Mouse (Mus musculus): Measurements from ENCODE around the gene Tent2.

DNA sequence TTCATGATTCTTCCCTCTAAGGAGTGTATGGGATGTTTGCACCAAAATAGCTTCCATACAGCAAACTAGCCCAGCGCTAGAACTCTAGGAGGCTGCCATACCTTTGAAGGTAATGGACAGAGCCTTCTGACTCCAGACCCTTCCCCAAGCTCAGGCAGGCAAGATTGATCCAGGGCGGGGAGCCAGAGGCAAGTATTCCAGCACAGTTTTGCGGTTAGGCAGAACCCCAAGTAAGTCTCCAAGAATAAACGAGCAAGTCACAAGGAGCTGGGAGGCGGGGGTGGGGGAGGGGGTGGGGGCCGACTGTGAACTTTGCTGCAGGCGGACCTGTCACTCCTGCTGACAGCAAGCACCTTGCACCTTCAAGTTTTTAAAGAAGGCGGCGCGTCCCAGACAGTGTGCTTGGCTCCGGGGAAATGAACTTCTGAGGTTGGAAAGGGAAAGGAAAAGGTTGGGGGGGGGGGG, 48.3 kb downstream of the Tent2 start:
- TF ChIP-seq CTCF (IDR thresholded peaks at IDR 0.05; ENCODE audit: insufficient read depth, low read depth, low read length) (no peak), POLR2A (IDR thresholded peaks at IDR 0.05; ENCODE audit: insufficient read depth, low read depth, low read length) (no peak)
